Mouse (Mus musculus) liver, postnatal 0 days (tissue): ENCODE data around the gene Slc6a9.

Experiments used
- CTCF ChIP-seq: sonication (generic); IDR thresholded peaks from 2 replicates; pipeline ENCODE4 v1.5.1; 2016; ENCODE audit warnings: antibody characterized with exemption, low read depth
- EP300 ChIP-seq: IDR thresholded peaks from 2 replicates; pipeline ENCODE4 v1.6.1; 2016; ENCODE audit warnings: antibody characterized with exemption, low read depth, mild to moderate bottlenecking

GRCm38 (mm10) chr4:117908834-117909453 is 74.6 kb downstream of the Slc6a9 start:
- TF ChIP-seq CTCF: no peak
- no peak for TF ChIP-seq EP300
